Mouse (Mus musculus) myocyte (in vitro differentiated cells): ENCODE results near the gene Lag3. TPM values are rescaled to one million over a fixed set of nuclear protein-coding genes. Genes with fewer than 3 reads are reported as not detected.

Experiments
- H3K27me3 ChIP-seq: one replicate; pipeline ENCODE4 v1.6.1; 2011; ENCODE audit not compliant: control insufficient read depth, insufficient read depth, insufficient read length
- H3K36me3 ChIP-seq: one replicate; pipeline ENCODE4 v1.6.1; 2011; ENCODE audit not compliant: control insufficient read depth, insufficient read depth
- H3K4me2 ChIP-seq: one replicate; pipeline ENCODE4 v1.6.1; 2011; ENCODE audit warnings: low read depth, control low read depth
- H3K4me3 ChIP-seq: one replicate; pipeline ENCODE4 v1.5.1; 2011; ENCODE audit warnings: mild to moderate bottlenecking, control low read depth, moderate library complexity
- H3K79me2 ChIP-seq: one replicate; pipeline ENCODE4 v1.6.1; 2011; ENCODE audit not compliant: control insufficient read depth, insufficient read depth
- H3ac ChIP-seq: one replicate; pipeline ENCODE4 v1.6.1; 2011; ENCODE audit not compliant: control insufficient read depth, insufficient read length
- CEBPB ChIP-seq: IDR thresholded peaks from 2 replicates; pipeline ENCODE4 v1.6.1; 2011; ENCODE audit warnings: mild to moderate bottlenecking, moderate library complexity; ENCODE audit not compliant: poor library complexity, insufficient read depth, severe bottlenecking
- E2F4 ChIP-seq: IDR thresholded peaks from one replicate; pipeline ENCODE4 v1.6.1; 2011; ENCODE audit warnings: mild to moderate bottlenecking, control low read depth, moderate library complexity; ENCODE audit not compliant: insufficient read depth
- MAX ChIP-seq: IDR thresholded peaks from one replicate; pipeline ENCODE4 v1.6.1; 2011; ENCODE audit warnings: low read depth, mild to moderate bottlenecking, control low read depth
- MYOD1 ChIP-seq, 3 experiments: IDR thresholded peaks; one replicate each; pipeline ENCODE4 v1.6.1; 2011; ENCODE audit warnings: control low read depth in 2 of 3, low read depth in 2 of 3, mild to moderate bottlenecking in 2 of 3, moderate library complexity in 1 of 3; ENCODE audit not compliant: insufficient read length in 2 of 3, control insufficient read depth in 1 of 3
- MYOG ChIP-seq, 3 experiments: IDR thresholded peaks; one replicate each; pipeline ENCODE4 v1.6.1; 2011; ENCODE audit warnings: control low read depth in 2 of 3, low read depth in 2 of 3, mild to moderate bottlenecking in 2 of 3; ENCODE audit not compliant: insufficient read length in 2 of 3, control insufficient read depth in 1 of 3, insufficient read depth in 1 of 3
- POLR2A ChIP-seq: IDR thresholded peaks from one replicate; pipeline ENCODE4 v1.6.1; 2011; ENCODE audit warnings: low read depth, mild to moderate bottlenecking, control low read depth, moderate library complexity; ENCODE audit not compliant: insufficient read length
- POLR2AphosphoS2 ChIP-seq: IDR thresholded peaks from one replicate; pipeline ENCODE4 v1.6.1; 2011; ENCODE audit warnings: low read depth, control low read depth; ENCODE audit not compliant: insufficient read length
- REST ChIP-seq: IDR thresholded peaks from one replicate; pipeline ENCODE4 v1.6.1; 2011; ENCODE audit warnings: mild to moderate bottlenecking, control low read depth, moderate library complexity; ENCODE audit not compliant: insufficient read depth, insufficient read length
- SRF ChIP-seq: IDR thresholded peaks from one replicate; pipeline ENCODE4 v1.6.1; 2011; ENCODE audit warnings: low read depth; ENCODE audit not compliant: control insufficient read depth, insufficient read length
- TCF12 ChIP-seq: IDR thresholded peaks from one replicate; pipeline ENCODE4 v1.6.1; 2011; ENCODE audit warnings: mild to moderate bottlenecking, control low read depth; ENCODE audit not compliant: poor library complexity, insufficient read depth, severe bottlenecking
- TCF3 ChIP-seq: IDR thresholded peaks from one replicate; pipeline ENCODE4 v1.6.1; 2011; ENCODE audit warnings: low read depth, control low read depth; ENCODE audit not compliant: insufficient read length
- USF1 ChIP-seq: IDR thresholded peaks from one replicate; pipeline ENCODE4 v1.6.1; 2011; ENCODE audit warnings: low read depth, mild to moderate bottlenecking, control low read depth, moderate library complexity
- polyA plus RNA-seq: library from polyadenylated mRNA; unstranded; fragments of >200 nt; fragmentation: generic; extraction: Trizol; gene quantifications from one replicate; pipeline ENCODE4 v1.2.1, GENCODE M21; 2012; ENCODE audit warnings: missing spikeins

Lag3 gene
- polyA plus RNA-seq, 1 experiment = 0.41 TPM

DNA sequence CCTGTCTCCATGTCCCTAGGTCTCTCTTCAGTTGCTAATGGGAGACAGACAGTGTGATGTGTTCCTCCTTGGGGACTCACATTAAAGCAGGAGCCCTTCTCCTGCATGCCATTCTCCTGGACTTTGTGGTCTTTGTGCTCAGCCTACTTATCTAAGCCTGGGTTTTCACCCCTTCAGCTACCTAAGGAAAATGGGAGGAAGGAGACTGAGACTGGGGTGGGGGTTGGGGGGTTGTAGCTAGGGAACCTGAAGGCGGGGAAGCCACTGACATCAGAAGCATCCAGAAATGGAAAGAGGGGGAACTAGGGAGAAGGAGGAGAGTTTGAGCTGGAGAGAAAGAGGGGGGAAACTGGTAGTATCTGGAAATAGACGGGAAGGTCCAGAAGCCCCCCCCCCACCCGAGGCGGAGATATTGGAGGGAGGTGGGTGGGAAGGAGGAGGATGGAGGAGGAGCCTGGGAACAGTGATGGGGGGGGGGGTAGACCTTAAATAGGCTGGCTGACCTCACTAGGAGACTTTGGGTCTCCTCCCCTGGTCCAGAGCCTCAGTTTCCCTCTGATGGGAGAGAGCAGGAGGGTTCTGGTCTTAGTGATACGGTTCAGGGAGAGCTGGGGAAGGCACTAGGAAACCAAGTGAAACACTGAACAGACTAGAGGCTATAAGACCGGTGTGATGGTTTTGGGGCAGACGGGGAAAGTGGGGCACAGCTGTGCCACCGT lies 48.9 kb downstream of the Lag3 start:
- H3K27me3 ChIP-seq = peaks cover 71% of the 10 kb centered on the region
- no peak overlapping the region for H3K4me3 ChIP-seq
- no peak overlapping the region for H3ac ChIP-seq

DNA sequence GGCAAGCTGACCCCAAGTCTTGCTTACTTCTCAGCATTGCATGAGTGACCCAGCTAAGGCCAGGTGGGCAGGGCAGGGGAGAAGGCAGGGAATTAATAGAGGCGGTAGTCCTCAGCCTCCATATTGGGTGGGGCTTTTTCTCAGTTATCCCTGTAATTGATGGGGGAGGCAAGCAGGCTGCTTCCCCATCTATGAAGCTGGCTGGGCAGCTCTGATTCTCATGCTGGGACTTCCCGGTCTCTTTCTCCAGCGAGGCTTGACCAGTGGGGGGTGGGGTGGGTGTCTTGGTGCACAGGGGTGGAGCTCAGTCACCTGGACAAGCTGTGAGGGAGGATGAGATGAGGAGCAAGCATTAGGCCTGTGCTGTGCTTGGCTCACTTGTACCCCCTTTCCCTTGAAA lies 49.7 kb downstream of the Lag3 start:
- H3K79me2 ChIP-seq = no peaks in the 10 kb centered on the region
- peaks cover 74% of the 10 kb centered on the region for H3K27me3 ChIP-seq
- no peak for TF ChIP-seq MYOD1 (IDR thresholded peaks at IDR 0.05; ENCODE audit: control insufficient read depth in 1 of 3, insufficient read length in 2 of 3, low read depth in 2 of 3)
- no peak for TF ChIP-seq REST
- no peak for TF ChIP-seq E2F4
- TF ChIP-seq TCF3 = no peak
- TF ChIP-seq TCF12 = no peak
- no peak for TF ChIP-seq POLR2A
- H3K4me3 ChIP-seq = no peak overlapping the region
- H3K36me3 ChIP-seq = no peaks in the 10 kb centered on the region
- H3ac ChIP-seq = no peak overlapping the region
- no peak overlapping the region for H3K4me2 ChIP-seq

More for the DNA sequence above, 48.9 kb downstream of the Lag3 start:
- TF ChIP-seq POLR2A (no peak), TCF12 (no peak), POLR2AphosphoS2 (no peak), MYOG (IDR thresholded peaks at IDR 0.05; ENCODE audit: control insufficient read depth in 1 of 3, insufficient read depth in 1 of 3, insufficient read length in 2 of 3, low read depth in 2 of 3) (no peak), CEBPB (no peak), MYOD1 (IDR thresholded peaks at IDR 0.05; ENCODE audit: control insufficient read depth in 1 of 3, insufficient read length in 2 of 3, low read depth in 2 of 3) (no peak), USF1 (no peak), REST (no peak), MAX (no peak)
- H3K4me2 ChIP-seq = no peak overlapping the region
- no peaks in the 10 kb centered on the region for H3K36me3 ChIP-seq
- no peaks in the 10 kb centered on the region for H3K79me2 ChIP-seq

DNA sequence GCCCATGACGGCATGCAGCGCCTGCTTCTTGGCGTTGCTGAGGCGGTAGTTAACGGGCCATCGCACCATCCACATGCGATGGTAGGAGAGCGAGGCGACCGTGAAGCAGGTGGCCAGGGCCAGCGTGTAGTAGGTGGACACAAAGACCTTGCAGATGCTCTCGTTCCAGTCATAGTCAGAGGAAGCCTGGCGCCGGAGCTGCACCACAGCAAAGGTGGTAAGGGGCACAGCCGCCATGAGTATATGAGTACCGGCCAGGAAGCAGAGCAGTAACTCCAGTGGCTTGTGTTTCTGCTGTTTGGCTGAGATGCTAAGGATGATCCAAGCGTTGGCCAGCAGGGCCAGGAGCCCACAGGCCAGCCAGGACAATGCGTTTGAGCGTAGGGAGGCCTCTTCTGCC lies 50.2 kb downstream of the Lag3 start:
- H3K36me3 ChIP-seq = no peaks in the 10 kb centered on the region
- no peaks in the 10 kb centered on the region for H3K79me2 ChIP-seq
- H3K4me2 ChIP-seq = no peak overlapping the region
- H3K27me3 ChIP-seq = peaks cover 69% of the 10 kb centered on the region
- no peak overlapping the region for H3ac ChIP-seq
- no peak overlapping the region for H3K4me3 ChIP-seq
- TF ChIP-seq POLR2A (no peak), E2F4 (no peak), POLR2AphosphoS2 (no peak), MAX (no peak), TCF3 (no peak), REST (no peak), SRF (no peak), MYOD1 (IDR thresholded peaks at IDR 0.05; ENCODE audit: control insufficient read depth in 1 of 3, insufficient read length in 2 of 3, low read depth in 2 of 3) (no peak), USF1 (no peak), CEBPB (no peak)

DNA sequence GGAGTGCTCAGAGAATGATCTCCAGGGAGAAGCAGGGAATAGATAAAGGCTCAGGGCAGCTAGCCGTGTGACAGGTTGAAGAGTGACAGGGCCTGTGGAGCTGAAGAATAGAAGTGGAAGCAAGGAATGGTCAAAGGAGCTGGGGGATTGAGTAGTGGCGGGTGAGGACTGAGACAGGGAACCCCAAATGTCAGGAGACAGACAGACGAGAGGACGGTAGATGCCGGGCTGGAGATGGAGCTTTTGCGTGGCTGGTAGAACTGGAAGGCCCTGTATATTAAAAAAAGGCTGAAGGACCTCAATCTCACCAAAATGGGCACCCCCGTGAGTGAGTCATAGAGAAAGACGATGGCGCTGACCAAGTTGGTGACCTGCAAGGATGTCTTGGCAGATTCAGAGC lies 51.0 kb downstream of the Lag3 start:
- Histone ChIP-seq H3K4me2 (no peak overlapping the region), H3K36me3 (no peaks in the 10 kb centered on the region), H3K4me3 (no peak overlapping the region), H3K79me2 (no peaks in the 10 kb centered on the region), H3ac (no peak overlapping the region), H3K27me3 (peaks cover 61% of the 10 kb centered on the region)
- TF ChIP-seq E2F4 = no peak
- no peak for TF ChIP-seq REST
- TF ChIP-seq MYOG (IDR thresholded peaks at IDR 0.05; ENCODE audit: control insufficient read depth in 1 of 3, insufficient read depth in 1 of 3, insufficient read length in 2 of 3, low read depth in 2 of 3) = no peak

DNA sequence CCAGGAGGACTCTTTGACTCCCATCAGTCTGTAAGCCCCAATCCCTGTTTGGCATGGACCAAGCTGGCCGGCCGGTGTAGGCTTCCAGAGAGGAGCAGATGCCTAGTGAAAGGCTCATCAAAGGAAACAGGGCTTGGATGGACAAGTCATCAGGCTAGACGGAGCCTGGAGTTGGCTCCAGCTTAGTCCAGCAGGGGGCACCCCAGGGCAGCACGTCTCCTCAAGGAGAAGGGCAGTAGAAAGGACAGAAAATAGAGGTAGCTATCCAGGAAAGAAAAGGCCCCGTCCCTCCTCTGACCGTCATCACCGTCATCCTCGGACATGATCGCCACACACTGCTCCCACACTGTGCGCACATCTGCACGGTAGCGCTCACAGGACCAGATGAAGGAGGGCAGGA lies 51.8 kb downstream of the Lag3 start:
- Histone ChIP-seq H3K27me3 (peaks cover 53% of the 10 kb centered on the region), H3K4me2 (no peak overlapping the region), H3ac (no peak overlapping the region), H3K36me3 (no peaks in the 10 kb centered on the region), H3K79me2 (no peaks in the 10 kb centered on the region), H3K4me3 (no peak overlapping the region)
- TF ChIP-seq TCF12 = no peak
- no peak for TF ChIP-seq USF1
- no peak for TF ChIP-seq POLR2A
- TF ChIP-seq CEBPB = no peak
- TF ChIP-seq E2F4 = no peak
- TF ChIP-seq SRF = no peak
- TF ChIP-seq MYOG (IDR thresholded peaks at IDR 0.05; ENCODE audit: control insufficient read depth in 1 of 3, insufficient read depth in 1 of 3, insufficient read length in 2 of 3, low read depth in 2 of 3) = no peak
- no peak for TF ChIP-seq TCF3
- TF ChIP-seq REST = no peak
- no peak for TF ChIP-seq POLR2AphosphoS2
- no peak for TF ChIP-seq MYOD1 (IDR thresholded peaks at IDR 0.05; ENCODE audit: control insufficient read depth in 1 of 3, insufficient read length in 2 of 3, low read depth in 2 of 3)
- no peak for TF ChIP-seq MAX
